Mouse (Mus musculus) megakaryocyte-erythroid progenitor cell, adult 5-6 weeks (primary cell): ENCODE data around the gene Ezr. TPM values are rescaled to one million over a fixed set of nuclear protein-coding genes. Genes with fewer than 3 reads are reported as not detected.
"Not testable (repeated sequence)": the region's sequence is repeated elsewhere in the genome, so short reads cannot be mapped to it uniquely, and the experiment has no call there.

Experiments used
- ATAC-seq: replicated peaks from 2 replicates; pipeline ENCODE4 v1.8.0; 2016; ENCODE audit warnings: mild to moderate bottlenecking, inconsistent platforms; ENCODE audit not compliant: severe bottlenecking, poor library complexity, low FRiP score, low TSS enrichment
- total RNA-seq, 2 experiments: library from RNA; stranded (forward) in 1 of 2; stranded (reverse) in 1 of 2; fragments of 200-1000, 215-1000 nt in 1 of 2; fragments of >200 nt in 1 of 2; fragmentation: Nextera tagmentation in 1 of 2; gene quantifications; 2 replicates each; pipeline ENCODE4 v1.2.3; 2014 to 2017

The Ezr gene
- total RNA-seq, 2 experiments from 2014 or later, result 82.2 to 203 TPM

- ATAC-seq, result no peak
Observed at GRCm38 (mm10) chr17:6733322-6733875, 49.2 kb downstream of the Ezr start.

DNA sequence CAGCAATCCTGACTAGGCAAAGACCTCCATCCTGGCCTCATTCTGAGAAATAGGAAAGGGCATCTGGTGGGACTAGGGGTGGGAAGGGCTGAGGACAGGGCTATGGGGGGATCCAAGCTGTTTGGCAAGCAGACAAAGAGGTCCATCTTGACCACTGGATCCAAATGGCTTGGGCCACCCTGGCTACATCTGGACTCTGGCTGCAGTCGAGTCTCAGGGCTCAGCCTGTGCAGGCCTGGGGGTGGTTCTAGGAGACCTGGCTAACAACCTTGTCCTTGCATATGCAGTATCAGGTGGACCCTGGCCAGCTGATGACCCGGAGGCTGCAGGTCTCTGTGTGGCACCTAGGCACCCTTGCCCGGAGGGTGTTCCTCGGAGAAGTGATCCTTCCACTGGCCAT lies 49.9 kb downstream of the Ezr start:
- ATAC-seq, result no peak

GRCm38 (mm10) chr17:6731634-6732033 lies 51.0 kb downstream of the Ezr start:
- no peak for ATAC-seq

DNA sequence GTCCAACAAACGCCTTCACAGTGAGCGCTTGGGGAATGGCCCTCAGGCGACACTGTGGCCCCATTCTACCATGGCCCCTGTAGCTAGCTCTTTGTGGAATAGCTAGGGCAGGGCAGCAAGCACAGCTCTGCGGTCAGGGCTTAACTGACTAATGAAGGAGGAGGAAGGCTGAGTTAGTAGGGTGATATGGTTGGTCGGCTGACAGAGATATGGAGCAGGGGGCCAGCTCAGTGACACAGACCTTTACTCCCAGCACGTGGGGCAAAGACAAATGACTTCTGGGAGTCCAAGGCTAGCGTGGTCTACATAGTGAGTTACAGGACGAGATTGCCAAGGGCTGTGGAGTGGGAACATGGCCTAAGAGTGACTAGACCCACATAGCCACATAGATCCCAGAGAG lies 51.5 kb downstream of the Ezr start:
- no peak for ATAC-seq

- ATAC-seq, result no peak
Observed at GRCm38 (mm10) chr17:6729244-6729742, 53.3 kb downstream of the Ezr start.

DNA sequence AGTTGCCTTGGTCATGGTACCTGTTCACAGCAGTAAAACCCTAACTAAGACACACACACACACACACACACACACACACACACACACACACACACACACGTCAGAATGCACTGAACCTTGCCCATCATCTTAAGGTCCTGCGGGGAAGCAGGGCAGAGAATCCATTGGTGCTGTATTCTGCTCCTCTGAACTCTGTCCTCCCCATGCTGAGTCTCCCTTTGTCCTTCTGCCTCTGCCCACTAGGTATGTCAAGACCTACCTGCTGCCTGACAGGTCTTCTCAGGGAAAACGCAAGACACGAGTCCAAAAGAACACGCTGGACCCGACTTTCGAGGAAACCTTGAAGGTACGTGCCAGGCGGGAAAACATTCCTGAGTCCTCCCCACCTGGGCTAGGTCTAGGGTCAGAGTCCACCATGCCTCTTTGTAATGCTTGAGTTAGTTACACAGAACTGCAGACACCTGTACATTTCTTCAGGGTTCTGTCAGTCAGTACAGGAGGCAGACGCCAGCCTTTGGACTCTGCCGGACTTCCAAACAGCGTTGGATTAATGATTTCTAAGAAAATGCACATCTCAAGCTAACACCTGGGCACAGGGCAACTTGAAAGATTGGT lies 54.5 kb downstream of the Ezr start:
- ATAC-seq, result no peak

DNA sequence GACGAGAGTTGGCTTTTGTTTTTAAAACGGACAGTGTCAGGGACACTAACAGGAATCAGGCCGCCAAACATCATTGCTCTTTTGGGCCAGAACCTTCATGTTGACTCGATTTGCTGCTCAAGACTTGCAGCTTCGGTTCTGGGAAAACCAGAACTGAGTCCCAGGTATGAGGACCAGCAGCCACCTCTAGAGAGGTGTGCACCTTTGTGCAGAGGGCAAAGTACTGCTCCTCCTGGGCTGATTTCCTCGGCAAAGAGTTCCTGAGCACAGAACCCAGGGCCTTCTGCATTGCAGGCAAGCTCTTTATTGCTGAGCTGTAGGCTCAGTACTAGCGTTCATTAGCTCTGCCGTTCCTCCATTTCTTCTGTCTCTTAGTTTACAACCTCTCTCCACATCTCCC lies 68.6 kb downstream of the Ezr start:
- not testable (repeated sequence) for ATAC-seq

GRCm38 (mm10) chr17:6713483-6713882 lies 69.1 kb downstream of the Ezr start:
- not testable (repeated sequence) for ATAC-seq

DNA sequence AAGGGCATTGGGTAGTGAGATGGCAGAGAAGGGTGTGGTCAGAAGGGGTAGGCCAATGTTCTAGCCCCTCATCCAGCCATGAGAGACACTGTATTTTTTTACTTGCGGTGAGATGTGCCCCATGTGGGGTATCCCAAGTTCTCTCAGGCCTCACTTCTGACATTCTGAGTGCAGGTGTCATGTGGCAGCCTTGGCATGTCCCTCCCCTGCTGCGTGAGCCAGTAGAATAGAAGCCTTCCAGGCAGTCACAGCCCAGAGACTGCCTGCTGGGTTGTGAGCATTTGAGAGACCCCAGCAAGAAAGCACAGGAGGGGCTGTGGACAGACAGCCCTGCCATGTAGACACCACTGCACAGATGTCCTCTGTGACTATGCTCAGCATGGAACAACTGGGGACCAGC lies 74.4 kb downstream of the Ezr start:
- ATAC-seq, result peak; percentile 50

- ATAC-seq, result not testable (repeated sequence)
Observed at GRCm38 (mm10) chr17:6707422-6707821, 75.2 kb downstream of the Ezr start.

DNA sequence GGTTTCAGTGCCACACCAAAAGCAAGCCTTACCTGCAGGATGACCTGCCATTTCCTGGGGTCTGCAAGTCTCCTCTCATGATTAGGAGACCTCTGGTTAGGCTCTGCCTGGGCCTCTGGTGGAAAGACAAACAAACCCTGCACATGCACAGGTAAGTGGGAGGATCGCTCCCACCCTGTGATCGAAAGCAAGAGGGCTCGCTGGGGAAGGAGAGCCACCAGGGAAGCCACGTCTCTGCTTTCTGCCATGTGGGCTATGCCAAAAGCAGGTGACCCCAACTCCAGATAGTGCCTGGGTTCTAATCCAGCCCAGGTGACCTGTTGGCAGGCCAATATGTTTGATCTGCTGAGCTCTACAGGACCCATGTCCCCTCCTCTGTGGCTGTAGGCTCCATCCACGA lies 76.1 kb downstream of the Ezr start:
- ATAC-seq, result not testable (repeated sequence)

DNA sequence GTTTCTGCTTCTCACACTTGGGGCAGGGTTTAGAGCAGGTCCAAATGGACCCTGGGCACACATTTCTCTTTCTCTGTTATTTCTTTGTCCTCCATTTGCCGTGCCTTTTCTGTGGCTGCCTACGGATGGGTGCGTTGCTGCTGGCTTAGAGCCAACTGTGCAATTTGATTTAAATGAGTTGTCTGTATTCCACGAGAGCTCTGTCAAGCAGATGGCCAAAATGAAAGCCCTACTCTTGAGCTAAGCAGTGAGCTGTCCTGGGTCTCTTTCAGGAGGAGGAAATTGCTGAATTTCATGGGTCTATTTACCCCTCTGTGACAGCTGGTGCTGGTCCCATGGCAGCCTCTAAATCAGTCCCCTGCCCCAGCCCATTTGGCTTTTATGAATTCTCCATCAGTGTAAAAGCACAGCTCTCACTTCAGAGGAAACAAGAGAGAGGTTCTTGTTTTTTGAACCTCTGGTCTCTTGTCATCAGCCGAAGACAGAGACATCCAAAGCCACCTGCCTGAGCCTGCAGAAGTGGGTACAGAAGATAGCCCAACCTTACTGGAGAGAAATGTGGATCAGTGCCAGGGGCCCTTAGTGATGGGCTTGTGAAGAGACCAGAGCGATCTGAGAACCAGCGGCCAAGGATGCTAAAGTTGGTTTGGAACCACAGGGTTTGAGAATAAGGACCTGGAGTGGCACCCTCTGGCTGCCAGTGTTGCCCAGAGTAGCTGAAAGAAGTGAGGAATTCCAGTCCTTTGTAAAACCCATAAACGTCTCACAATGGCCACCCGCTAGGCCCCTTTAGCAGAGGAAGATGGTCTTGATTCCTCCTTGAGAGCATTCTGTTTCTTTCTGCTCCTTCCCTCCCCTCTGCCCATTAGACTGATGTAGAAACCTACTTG lies 79.0 kb downstream of the Ezr start:
- ATAC-seq, result not testable (repeated sequence)

GRCm38 (mm10) chr17:6702625-6703221 lies 79.9 kb downstream of the Ezr start:
- ATAC-seq, result not testable (repeated sequence)

- not testable (repeated sequence) for ATAC-seq
Observed at GRCm38 (mm10) chr17:6700077-6700476, 82.5 kb downstream of the Ezr start.

- ATAC-seq, result 0 out of 2 replicates have a peak, but pooled peaks have one; percentile 30
Observed at GRCm38 (mm10) chr17:6699502-6699901, 83.1 kb downstream of the Ezr start.

- ATAC-seq, result peak; percentile 86
Observed at GRCm38 (mm10) chr17:6697224-6697775, 85.3 kb downstream of the Ezr start.

DNA sequence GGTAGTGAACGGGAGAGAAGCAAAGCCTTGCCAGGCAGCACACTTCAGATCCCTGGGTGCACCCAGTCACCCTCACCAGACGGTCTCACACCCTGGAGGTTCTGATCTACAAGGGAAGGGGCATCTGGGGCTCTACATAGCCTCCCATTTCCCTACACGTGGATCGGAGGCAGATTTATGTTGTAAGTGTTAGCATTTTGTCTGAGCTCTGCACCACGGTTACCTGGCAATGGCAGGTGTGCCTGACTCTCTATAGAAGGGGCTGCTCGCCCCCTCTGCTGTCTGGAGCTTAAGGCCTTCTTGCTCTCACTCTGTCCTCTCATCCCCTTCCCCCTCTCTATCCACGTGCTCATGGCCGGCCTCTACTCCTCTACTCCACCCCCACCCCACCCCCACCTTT lies 86.1 kb downstream of the Ezr start:
- ATAC-seq, result not testable (repeated sequence)

- ATAC-seq, result not testable (repeated sequence)
Observed at GRCm38 (mm10) chr17:6695712-6696111, 86.9 kb downstream of the Ezr start.

DNA sequence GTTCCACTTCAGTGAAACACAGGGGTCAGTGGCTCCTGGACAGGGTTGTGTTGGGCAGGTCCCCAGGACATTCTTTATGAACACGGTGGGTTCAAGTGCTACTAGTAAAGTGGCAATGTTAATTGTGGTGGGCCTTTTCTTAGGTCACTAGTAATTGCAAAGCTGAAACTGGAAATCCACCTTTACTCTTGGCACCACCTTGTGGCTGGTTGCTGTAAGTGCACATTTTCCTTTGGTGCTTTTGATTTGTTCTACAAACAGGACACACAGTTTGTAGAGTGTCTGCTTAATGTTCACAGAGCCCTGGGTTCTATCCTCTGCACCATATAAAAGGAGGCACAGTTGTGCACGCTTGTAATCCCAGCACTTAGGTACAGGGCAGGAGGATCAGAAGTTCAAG lies 91.0 kb downstream of the Ezr start:
- ATAC-seq, result peak; percentile 54

DNA sequence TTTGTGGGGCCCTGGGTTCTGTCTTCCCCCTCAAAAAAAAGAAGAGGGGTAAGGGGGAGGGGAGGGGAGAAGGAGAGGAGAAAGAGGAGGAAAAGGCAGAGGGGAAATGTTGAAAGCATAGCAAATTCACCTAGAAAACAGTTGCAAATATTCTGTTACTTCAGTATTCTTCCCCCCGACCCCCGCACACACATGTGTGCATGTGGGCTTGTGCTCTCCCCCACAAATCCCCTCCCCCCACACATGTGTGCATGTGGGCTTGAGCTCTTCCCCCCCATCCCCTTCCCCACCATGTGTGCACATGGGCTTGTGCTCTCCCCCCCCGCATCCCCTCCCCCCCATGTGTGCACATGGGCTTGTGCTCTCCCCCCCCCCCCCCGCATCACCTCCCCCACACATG lies 93.2 kb downstream of the Ezr start:
- not testable (repeated sequence) for ATAC-seq
